Mouse (Mus musculus): ENCODE results near the gene Abhd16a. TPM values are rescaled to one million over a fixed set of nuclear protein-coding genes. Genes with fewer than 3 reads are reported as not detected.

Abhd16a gene
- polyA plus RNA-seq, 1 experiment from 2014 or later, result 52.7 TPM

GRCm38 (mm10) chr17:35134801-35135590 is 45.9 kb downstream of the Abhd16a start, which contains the start of gene Bag6:
Gene Bag6 (plus strand): TSS chr17:35135178.
- H3K4me1 ChIP-seq, result peaks cover 17% of the 10 kb centered on the region
- H3K36me3 ChIP-seq (replicated peaks), result peaks cover 31% of the 10 kb centered on the region
- peak; percentile 94 for DNase-seq (ENCODE audit: extremely low spot score, low spot score)
- no peaks in the 10 kb centered on the region for H3K9me3 ChIP-seq
- WGBS, result under 1% methylated on average over 66 of the region's 66 CpGs
- peak within 1 kb of the TSS; percentile 76 for H3K4me3 ChIP-seq
- peak within 1 kb of the TSS; percentile 98 for H3K27ac ChIP-seq
- H3K27me3 ChIP-seq (ENCODE audit: poor library complexity, severe bottlenecking), result no peaks in the 10 kb centered on the region

- H3K36me3 ChIP-seq (replicated peaks), result peaks cover 38% of the 10 kb centered on the region
- H3K9me3 ChIP-seq, result no peaks in the 10 kb centered on the region
- H3K27ac ChIP-seq, result peak overlapping the region; percentile 98
- WGBS, result under 1% methylated on average over 43 of the region's 43 CpGs
- DNase-seq (ENCODE audit: extremely low spot score, low spot score), result no peak
- H3K4me3 ChIP-seq, result peak overlapping the region; percentile 76
- peaks cover 17% of the 10 kb centered on the region for H3K4me1 ChIP-seq
- H3K27me3 ChIP-seq (ENCODE audit: poor library complexity, severe bottlenecking), result no peaks in the 10 kb centered on the region
Observed at GRCm38 (mm10) chr17:35135591-35136320, 46.7 kb downstream of the Abhd16a start.

- Histone ChIP-seq H3K36me3 (replicated peaks) (peaks cover 71% of the 10 kb centered on the region), H3K9me3 (peaks cover 4% of the 10 kb centered on the region; the same call in 1 of the 2 replicates), H3K4me3 (no peak overlapping the region), H3K4me1 (peaks cover 17% of the 10 kb centered on the region), H3K27ac (no peak overlapping the region), H3K27me3 (ENCODE audit: poor library complexity, severe bottlenecking) (no peaks in the 10 kb centered on the region)
- no peak for DNase-seq (ENCODE audit: extremely low spot score, low spot score)
- 93% methylated on average over 3 of the region's 3 CpGs for WGBS
Observed at GRCm38 (mm10) chr17:35139269-35139668, 50.2 kb downstream of the Abhd16a start.

- Histone ChIP-seq H3K4me1 (peaks cover 17% of the 10 kb centered on the region), H3K27ac (no peak overlapping the region), H3K9me3 (peaks cover 4% of the 10 kb centered on the region; the same call in 1 of the 2 replicates), H3K27me3 (ENCODE audit: poor library complexity, severe bottlenecking) (no peaks in the 10 kb centered on the region), H3K36me3 (replicated peaks) (peaks cover 83% of the 10 kb centered on the region), H3K4me3 (peak overlapping the region; percentile 0; the same call in 1 of the 2 replicates)
- no peak for DNase-seq (ENCODE audit: extremely low spot score, low spot score)
- 86% methylated on average over 16 of the region's 16 CpGs for WGBS
Observed at GRCm38 (mm10) chr17:35140490-35140996, 51.5 kb downstream of the Abhd16a start.

GRCm38 (mm10) chr17:35141971-35142370 is 52.9 kb downstream of the Abhd16a start:
- WGBS, result 92% methylated on average over 6 of the region's 6 CpGs
- no peak for DNase-seq (ENCODE audit: extremely low spot score, low spot score)
- H3K9me3 ChIP-seq, result peaks cover 4% of the 10 kb centered on the region; the same call in 1 of the 2 replicates
- peaks cover 98% of the 10 kb centered on the region for H3K36me3 ChIP-seq (replicated peaks)
- 0 out of 2 replicates have a peak overlapping the region, but pooled peaks have one; percentile 7 for H3K4me3 ChIP-seq
- H3K27ac ChIP-seq, result no peak overlapping the region
- H3K27me3 ChIP-seq (ENCODE audit: poor library complexity, severe bottlenecking), result no peaks in the 10 kb centered on the region
- H3K4me1 ChIP-seq, result peaks cover 6% of the 10 kb centered on the region

GRCm38 (mm10) chr17:35146139-35146538 is 57.1 kb downstream of the Abhd16a start:
- Histone ChIP-seq H3K9me3 (peaks cover 4% of the 10 kb centered on the region; the same call in 1 of the 2 replicates), H3K27ac (no peak overlapping the region), H3K36me3 (replicated peaks) (peaks cover 99% of the 10 kb centered on the region), H3K4me3 (no peak overlapping the region; the same call in 1 of the 2 replicates), H3K4me1 (no peaks in the 10 kb centered on the region), H3K27me3 (ENCODE audit: poor library complexity, severe bottlenecking) (no peaks in the 10 kb centered on the region)
- WGBS, result 92% methylated on average over 5 of the region's 5 CpGs
- no peak for DNase-seq (ENCODE audit: extremely low spot score, low spot score)

GRCm38 (mm10) chr17:35147348-35147747 is 58.3 kb downstream of the Abhd16a start:
- H3K4me1 ChIP-seq, result no peaks in the 10 kb centered on the region
- peaks cover 99% of the 10 kb centered on the region for H3K36me3 ChIP-seq (replicated peaks)
- 58% methylated on average over 3 of the region's 3 CpGs for whole genome bisulfite sequencing
- H3K27ac ChIP-seq, result no peak overlapping the region
- H3K27me3 ChIP-seq (ENCODE audit: poor library complexity, severe bottlenecking), result no peaks in the 10 kb centered on the region
- no peak overlapping the region for H3K4me3 ChIP-seq
- H3K9me3 ChIP-seq, result peaks cover 4% of the 10 kb centered on the region; the same call in 1 of the 2 replicates
- no peak for DNase-seq (ENCODE audit: extremely low spot score, low spot score)

GRCm38 (mm10) chr17:35147922-35148639 is 59.0 kb downstream of the Abhd16a start:
- H3K27ac ChIP-seq, result no peak overlapping the region

GRCm38 (mm10) chr17:35152121-35152520 is 63.1 kb downstream of the Abhd16a start:
- Histone ChIP-seq H3K9me3 (no peaks in the 10 kb centered on the region), H3K4me1 (no peaks in the 10 kb centered on the region), H3K27ac (no peak overlapping the region), H3K4me3 (no peak overlapping the region), H3K36me3 (replicated peaks) (peaks cover 99% of the 10 kb centered on the region), H3K27me3 (ENCODE audit: poor library complexity, severe bottlenecking) (no peaks in the 10 kb centered on the region)
- DNase-seq (ENCODE audit: extremely low spot score, low spot score), result no peak
- WGBS, result 96% methylated on average over 4 of the region's 4 CpGs

More at GRCm38 (mm10) chr17:35147922-35148639, 59.0 kb downstream of the Abhd16a start:
- Histone ChIP-seq H3K4me3 (no peak overlapping the region; the same call in 1 of the 2 replicates), H3K36me3 (replicated peaks) (peaks cover 99% of the 10 kb centered on the region), H3K9me3 (peaks cover 4% of the 10 kb centered on the region; the same call in 1 of the 2 replicates), H3K27me3 (ENCODE audit: poor library complexity, severe bottlenecking) (no peaks in the 10 kb centered on the region), H3K4me1 (no peaks in the 10 kb centered on the region)
- DNase-seq (ENCODE audit: extremely low spot score, low spot score), result no peak
- WGBS, result 71% methylated on average over 5 of the region's 5 CpGs

Other genes with a start within 250 kb of the Abhd16a start
- gene Skiv2l, start 239.1 kb upstream of the Abhd16a start, polyA plus RNA-seq (2016; fragmentation: Nextera tagmentation; extraction: Ambion mirVana), result 58.0 and 58.3 TPM in 2 replicates
- gene Nelfe, start 238.9 kb upstream of the Abhd16a start, polyA plus RNA-seq (2016; fragmentation: Nextera tagmentation; extraction: Ambion mirVana), result 150 and 153 TPM in 2 replicates
- 1.8 and 2.7 TPM in 2 replicates for gene Cfb, start 226.7 kb upstream of the Abhd16a start, polyA plus RNA-seq (2016; fragmentation: Nextera tagmentation; extraction: Ambion mirVana)
- 6.6 and 7.0 TPM in 2 replicates for gene Zbtb12, start 209.8 kb upstream of the Abhd16a start, polyA plus RNA-seq (2016; fragmentation: Nextera tagmentation; extraction: Ambion mirVana)
- 0.05 and 0.11 TPM in 2 replicates for gene Gm20547, start 207.2 kb upstream of the Abhd16a start, polyA plus RNA-seq (2016; fragmentation: Nextera tagmentation; extraction: Ambion mirVana)
- gene C2, start 191.0 kb upstream of the Abhd16a start, polyA plus RNA-seq (2016; fragmentation: Nextera tagmentation; extraction: Ambion mirVana), result 0.83 and 1.7 TPM in 2 replicates
- gene Ehmt2, start 190.8 kb upstream of the Abhd16a start, polyA plus RNA-seq (2016; fragmentation: Nextera tagmentation; extraction: Ambion mirVana), result 93.3 and 98.8 TPM in 2 replicates
- gene Slc44a4, start 174.8 kb upstream of the Abhd16a start, polyA plus RNA-seq (2016; fragmentation: Nextera tagmentation; extraction: Ambion mirVana), result 0.06 and 0.11 TPM in 2 replicates
- gene Neu1, start 158.0 kb upstream of the Abhd16a start, polyA plus RNA-seq (2016; fragmentation: Nextera tagmentation; extraction: Ambion mirVana), result 18.2 and 18.8 TPM in 2 replicates
- gene Hspa1b, start 130.0 kb upstream of the Abhd16a start, polyA plus RNA-seq (2016; fragmentation: Nextera tagmentation; extraction: Ambion mirVana), result 0.07 TPM in 1 of 2 replicates, not detected in the other
- gene Gm20481, start 119.4 kb upstream of the Abhd16a start, polyA plus RNA-seq (2016; fragmentation: Nextera tagmentation; extraction: Ambion mirVana), result not detected in 2 replicates
- gene Hspa1a, start 117.1 kb upstream of the Abhd16a start, polyA plus RNA-seq (2016; fragmentation: Nextera tagmentation; extraction: Ambion mirVana), result 0.94 and 2.1 TPM in 2 replicates
- gene Hspa1l, start 116.6 kb upstream of the Abhd16a start, polyA plus RNA-seq (2016; fragmentation: Nextera tagmentation; extraction: Ambion mirVana), result 1.1 TPM in 2 replicates
- 363 and 375 TPM in 2 replicates for gene Lsm2, start 107.4 kb upstream of the Abhd16a start, polyA plus RNA-seq (2016; fragmentation: Nextera tagmentation; extraction: Ambion mirVana)
- gene Vars, start 88.3 kb upstream of the Abhd16a start, polyA plus RNA-seq (2016; fragmentation: Nextera tagmentation; extraction: Ambion mirVana), result 229 and 234 TPM in 2 replicates
- gene Vwa7, start 72.7 kb upstream of the Abhd16a start, polyA plus RNA-seq (2016; fragmentation: Nextera tagmentation; extraction: Ambion mirVana), result 0.19 and 0.22 TPM in 2 replicates
- 3.0 and 4.1 TPM in 2 replicates for gene Sapcd1, start 61.2 kb upstream of the Abhd16a start, polyA plus RNA-seq (2016; fragmentation: Nextera tagmentation; extraction: Ambion mirVana)
- 4.3 and 5.1 TPM in 2 replicates for gene Msh5, start 42.5 kb upstream of the Abhd16a start, polyA plus RNA-seq (2016; fragmentation: Nextera tagmentation; extraction: Ambion mirVana)
- gene Clic1, start 39.3 kb upstream of the Abhd16a start, polyA plus RNA-seq (2016; fragmentation: Nextera tagmentation; extraction: Ambion mirVana), result 174 and 179 TPM in 2 replicates
- 414 and 441 TPM in 2 replicates for gene Ddah2, start 30.2 kb upstream of the Abhd16a start, polyA plus RNA-seq (2016; fragmentation: Nextera tagmentation; extraction: Ambion mirVana)
- 0.25 TPM in 1 of 2 replicates, not detected in the other for gene Ly6g6c, start 23.9 kb upstream of the Abhd16a start, polyA plus RNA-seq (2016; fragmentation: Nextera tagmentation; extraction: Ambion mirVana)
- 0.59 and 0.72 TPM in 2 replicates for gene Mpig6b, start 23.1 kb upstream of the Abhd16a start, polyA plus RNA-seq (2016; fragmentation: Nextera tagmentation; extraction: Ambion mirVana)
- gene Ly6g6e, start 12.4 kb upstream of the Abhd16a start, polyA plus RNA-seq (2016; fragmentation: Nextera tagmentation; extraction: Ambion mirVana), result 1.00 TPM in 1 of 2 replicates, not detected in the other
- gene Ly6g6d, start 11.2 kb upstream of the Abhd16a start, polyA plus RNA-seq (2016; fragmentation: Nextera tagmentation; extraction: Ambion mirVana), result 1.8 and 2.0 TPM in 2 replicates
- 0.46 and 0.69 TPM in 2 replicates for gene Ly6g6f, start 3.7 kb upstream of the Abhd16a start, polyA plus RNA-seq (2016; fragmentation: Nextera tagmentation; extraction: Ambion mirVana)
- not detected in 2 replicates for gene Ly6g5c, start 19.0 kb downstream of the Abhd16a start, polyA plus RNA-seq (2016; fragmentation: Nextera tagmentation; extraction: Ambion mirVana)
- gene Ly6g5b, start 26.2 kb downstream of the Abhd16a start, polyA plus RNA-seq (2016; fragmentation: Nextera tagmentation; extraction: Ambion mirVana), result 1.2 and 1.4 TPM in 2 replicates
- 33.9 and 42.2 TPM in 2 replicates for gene Gpank1, start 32.2 kb downstream of the Abhd16a start, polyA plus RNA-seq (2016; fragmentation: Nextera tagmentation; extraction: Ambion mirVana)
- gene Csnk2b, start 32.8 kb downstream of the Abhd16a start, polyA plus RNA-seq (2016; fragmentation: Nextera tagmentation; extraction: Ambion mirVana), result 290 and 303 TPM in 2 replicates
- gene D17H6S53E, start 37.1 kb downstream of the Abhd16a start, polyA plus RNA-seq (2016; fragmentation: Nextera tagmentation; extraction: Ambion mirVana), result 7.8 and 10.6 TPM in 2 replicates
- gene Apom, start 42.8 kb downstream of the Abhd16a start, polyA plus RNA-seq (2016; fragmentation: Nextera tagmentation; extraction: Ambion mirVana), result 0.74 and 0.97 TPM in 2 replicates
- 65.9 and 69.0 TPM in 2 replicates for gene Bag6, start 45.9 kb downstream of the Abhd16a start, polyA plus RNA-seq (2016; fragmentation: Nextera tagmentation; extraction: Ambion mirVana)
- 195 and 200 TPM in 2 replicates for gene Prrc2a, start 75.6 kb downstream of the Abhd16a start, polyA plus RNA-seq (2016; fragmentation: Nextera tagmentation; extraction: Ambion mirVana)
- gene Aif1, start 86.8 kb downstream of the Abhd16a start, polyA plus RNA-seq (2016; fragmentation: Nextera tagmentation; extraction: Ambion mirVana), result 3.3 and 3.9 TPM in 2 replicates
- gene Lst1, start 99.2 kb downstream of the Abhd16a start, polyA plus RNA-seq (2016; fragmentation: Nextera tagmentation; extraction: Ambion mirVana), result 3.3 and 4.7 TPM in 2 replicates
- 0.16 and 0.32 TPM in 2 replicates for gene Ltb, start 105.2 kb downstream of the Abhd16a start, polyA plus RNA-seq (2016; fragmentation: Nextera tagmentation; extraction: Ambion mirVana)
- 0.10 TPM in 1 of 2 replicates, not detected in the other for gene Tnf, start 112.7 kb downstream of the Abhd16a start, polyA plus RNA-seq (2016; fragmentation: Nextera tagmentation; extraction: Ambion mirVana)
- gene Lta, start 116.1 kb downstream of the Abhd16a start, polyA plus RNA-seq (2016; fragmentation: Nextera tagmentation; extraction: Ambion mirVana), result not detected in 2 replicates
- gene Gm16181, start 131.6 kb downstream of the Abhd16a start, polyA plus RNA-seq (2016; fragmentation: Nextera tagmentation; extraction: Ambion mirVana), result 0.53 TPM in 1 of 2 replicates, not detected in the other
- 7.0 and 7.7 TPM in 2 replicates for gene Atp6v1g2, start 144.4 kb downstream of the Abhd16a start, polyA plus RNA-seq (2016; fragmentation: Nextera tagmentation; extraction: Ambion mirVana)
- 10.0 and 11.5 TPM in 2 replicates for gene Nfkbil1, start 146.5 kb downstream of the Abhd16a start, polyA plus RNA-seq (2016; fragmentation: Nextera tagmentation; extraction: Ambion mirVana)
- 757 and 759 TPM in 2 replicates for gene Ddx39b, start 152.5 kb downstream of the Abhd16a start, polyA plus RNA-seq (2016; fragmentation: Nextera tagmentation; extraction: Ambion mirVana)
- gene H2-D1, start 173.5 kb downstream of the Abhd16a start, polyA plus RNA-seq (2016; fragmentation: Nextera tagmentation; extraction: Ambion mirVana), result 57.8 and 58.6 TPM in 2 replicates
- not detected in 2 replicates for gene H2-Q1, start 231.1 kb downstream of the Abhd16a start, polyA plus RNA-seq (2016; fragmentation: Nextera tagmentation; extraction: Ambion mirVana)

Data from forebrain, embryonic 10.5 days (tissue).